Mouse (Mus musculus): Measurements from ENCODE around the gene Abcb5.
"Not testable (repeated sequence)": the region's sequence is repeated elsewhere in the genome, so short reads cannot be mapped to it uniquely, and the experiment has no call there.

Gene Abcb5

DNA sequence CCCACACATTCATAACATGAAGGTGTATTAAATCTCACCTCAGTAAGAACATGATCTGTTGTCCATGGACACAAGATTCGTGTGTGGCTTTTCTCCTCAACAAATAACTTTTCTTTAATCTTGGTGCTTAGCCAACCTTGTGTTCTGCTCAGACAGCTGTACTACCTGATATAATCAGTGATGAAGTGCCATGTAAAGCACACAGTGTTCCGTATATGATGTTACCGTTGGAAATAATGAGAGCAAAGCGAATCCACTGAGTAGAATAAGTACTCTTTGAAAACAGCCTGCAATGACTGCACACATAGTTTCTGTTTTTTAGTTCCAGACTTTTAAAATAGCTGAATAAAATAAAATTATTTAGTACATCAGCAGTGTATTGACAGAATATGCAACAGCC is at the start of gene Abcb5:
Gene Abcb5 (minus strand): TSS at position 101 of the 400 bp plus-strand sequence.
- no peak for DNase-seq

DNA sequence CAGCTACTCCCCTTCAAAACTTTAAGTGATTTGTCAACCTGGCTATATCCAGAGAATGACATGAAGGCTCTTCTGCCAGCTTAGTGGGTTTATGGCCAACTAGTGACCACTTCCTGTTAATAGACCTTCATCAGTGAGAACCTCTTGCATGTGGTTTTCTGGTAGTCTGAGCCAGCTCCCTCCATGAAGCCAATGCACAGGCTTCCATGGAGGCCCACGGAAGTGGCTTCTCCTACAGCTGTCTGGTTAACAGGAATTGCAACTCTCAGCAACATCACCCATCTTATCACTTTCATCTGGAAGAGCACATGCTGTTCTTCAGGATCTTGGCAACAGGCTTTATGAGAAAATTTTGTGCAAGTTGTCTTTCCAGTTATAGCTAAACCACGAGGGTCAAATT is 33.0 kb upstream of the Abcb5 start:
- no peak for DNase-seq

DNA sequence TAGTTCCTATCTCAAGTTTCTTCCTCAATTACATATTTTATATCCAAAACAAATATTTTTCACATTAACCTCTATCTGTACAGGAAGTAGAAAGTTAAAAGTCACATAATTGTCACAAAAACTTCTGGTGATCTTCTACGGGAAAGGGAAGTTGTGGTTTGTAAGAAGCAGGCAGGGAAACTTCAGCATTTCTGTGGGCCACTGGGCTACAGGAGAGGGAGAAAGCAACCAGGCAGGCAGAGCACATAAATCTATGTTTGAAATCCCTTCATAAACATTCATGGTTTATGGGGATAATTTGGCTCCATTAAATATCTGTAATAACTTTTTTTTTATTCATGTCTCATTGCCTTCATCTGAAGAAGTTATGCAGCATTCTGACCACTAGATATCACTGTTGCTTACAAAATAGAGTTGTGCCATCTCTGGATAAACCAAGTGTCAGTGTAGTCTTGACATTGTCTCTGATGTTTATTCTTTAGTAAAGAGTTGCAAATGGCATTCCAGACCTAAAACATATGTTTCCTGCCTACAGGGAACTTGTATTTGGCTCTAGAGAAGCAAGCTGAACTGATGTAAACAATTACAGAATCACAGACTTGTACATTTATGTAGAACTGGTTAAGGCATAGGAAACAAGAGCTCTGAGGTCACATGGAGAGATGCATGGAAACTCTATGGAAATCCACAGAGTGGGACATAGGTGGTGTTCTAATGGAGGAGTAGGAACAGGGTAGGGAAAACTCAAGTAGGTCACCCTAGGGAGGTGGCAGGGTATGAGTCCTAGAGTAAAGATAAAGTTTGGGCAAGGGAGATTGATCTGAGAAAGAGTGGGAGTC is 28.3 kb upstream of the Abcb5 start:
- peak in 1 of 2 experiments; percentile 23 for DNase-seq

DNA sequence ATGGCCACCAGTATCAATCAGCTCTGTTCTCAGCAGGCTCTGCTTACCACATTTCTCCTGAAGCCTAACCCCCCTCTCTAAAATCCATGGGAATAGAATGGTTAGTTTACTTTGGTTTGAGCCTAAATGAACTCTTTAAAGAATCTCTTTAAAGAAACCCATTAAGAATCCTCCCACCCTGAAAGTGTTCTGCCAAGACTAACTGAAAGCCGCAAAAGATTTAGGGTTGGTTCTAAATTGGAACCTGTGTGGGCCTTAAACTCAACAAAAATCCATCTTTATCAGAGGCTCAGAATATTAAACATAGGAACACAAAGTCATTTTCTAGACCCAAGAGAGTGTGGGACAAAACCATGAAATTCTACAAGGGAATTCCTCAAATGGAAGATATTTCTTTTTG is 18.6 kb upstream of the Abcb5 start:
- no peak for DNase-seq

DNA sequence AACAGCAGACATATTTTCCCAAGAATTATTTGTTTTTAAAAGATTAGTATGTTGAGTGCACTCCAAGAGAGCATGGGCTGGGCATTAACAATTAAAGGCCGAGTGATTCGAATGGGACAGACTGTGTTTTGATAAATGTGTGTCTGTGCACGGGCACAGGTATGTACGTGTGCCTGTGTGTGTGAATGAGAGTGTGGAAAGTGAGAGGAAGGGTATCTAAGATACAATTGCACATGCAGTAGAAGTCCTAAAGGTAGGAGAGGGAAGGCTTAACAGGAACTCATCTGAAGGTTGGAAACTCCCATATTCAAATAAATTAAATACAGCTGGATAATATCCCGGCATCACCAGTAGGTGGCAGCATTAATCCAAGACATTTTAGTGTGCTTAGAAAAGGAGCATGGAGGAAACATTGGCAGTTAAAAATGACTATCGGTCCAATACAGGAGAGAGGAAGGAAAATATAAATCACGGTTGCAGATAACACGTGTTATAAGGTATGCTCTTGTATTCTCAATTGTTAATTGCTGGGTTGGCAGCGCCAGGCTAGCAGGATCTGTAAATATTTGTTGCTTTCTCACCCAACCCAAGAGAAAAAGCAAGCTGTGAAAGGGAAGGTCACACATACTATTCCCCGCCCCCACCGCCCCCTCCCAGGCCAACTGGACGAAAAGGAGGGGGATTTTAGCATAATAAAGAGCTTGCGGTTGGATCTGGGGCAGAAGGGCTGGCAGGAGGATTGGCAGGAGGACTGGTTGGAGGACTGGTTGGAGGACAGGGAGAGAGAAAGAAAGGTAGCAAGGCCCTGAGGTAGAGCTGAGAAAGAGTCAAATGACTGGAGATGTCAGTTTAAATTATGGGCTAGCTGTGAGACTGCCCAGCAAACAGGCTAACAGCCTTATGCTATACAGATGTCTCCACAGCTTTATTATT is 35.6 kb downstream of the Abcb5 start:
- DNase-seq, result peak; percentile 79 to 87

DNA sequence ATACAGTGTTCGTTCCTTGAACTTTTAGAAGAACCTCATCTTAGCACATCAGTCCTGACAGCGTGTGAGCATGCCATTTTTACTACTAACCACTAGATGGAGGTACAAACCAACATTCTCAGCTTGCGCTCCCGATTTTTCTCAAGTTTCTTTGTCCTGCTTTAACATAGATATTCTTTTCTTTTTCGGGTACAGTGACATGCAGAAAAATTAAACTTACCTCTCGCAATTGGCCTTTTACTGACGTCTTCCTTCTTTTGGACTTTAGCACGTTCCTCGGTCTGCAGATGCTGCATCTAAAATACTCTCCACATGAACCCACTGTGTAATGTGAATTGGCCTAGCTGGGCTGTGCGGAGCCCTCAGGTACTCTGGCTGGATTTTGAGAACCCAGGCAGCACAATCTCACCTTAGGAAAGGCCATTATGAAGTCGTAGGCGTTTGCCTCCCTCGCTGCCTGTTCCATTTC is 39.4 kb downstream of the Abcb5 start:
- DNase-seq, result peak; percentile 18 to 35

DNA sequence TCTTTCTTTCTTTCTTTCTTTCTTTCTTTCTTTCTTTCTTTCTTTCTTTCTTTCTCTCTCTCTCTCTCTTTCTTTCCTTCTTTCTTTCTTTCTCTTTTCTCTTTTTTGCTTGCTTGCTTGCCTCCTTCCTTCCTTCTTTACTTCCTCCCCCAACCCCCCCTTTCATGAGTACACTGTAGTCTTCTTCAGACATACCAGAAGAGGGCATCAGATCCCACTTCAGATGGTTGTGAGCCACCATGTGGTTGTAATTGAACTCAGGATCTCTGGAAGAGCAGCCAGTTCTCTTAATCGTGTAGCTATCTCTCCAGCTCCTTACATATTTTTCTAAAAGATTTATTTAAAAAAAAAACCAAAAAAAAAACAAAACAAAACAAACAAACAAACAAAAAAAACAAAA is 42.3 kb downstream of the Abcb5 start:
- not testable (repeated sequence) for DNase-seq

DNA sequence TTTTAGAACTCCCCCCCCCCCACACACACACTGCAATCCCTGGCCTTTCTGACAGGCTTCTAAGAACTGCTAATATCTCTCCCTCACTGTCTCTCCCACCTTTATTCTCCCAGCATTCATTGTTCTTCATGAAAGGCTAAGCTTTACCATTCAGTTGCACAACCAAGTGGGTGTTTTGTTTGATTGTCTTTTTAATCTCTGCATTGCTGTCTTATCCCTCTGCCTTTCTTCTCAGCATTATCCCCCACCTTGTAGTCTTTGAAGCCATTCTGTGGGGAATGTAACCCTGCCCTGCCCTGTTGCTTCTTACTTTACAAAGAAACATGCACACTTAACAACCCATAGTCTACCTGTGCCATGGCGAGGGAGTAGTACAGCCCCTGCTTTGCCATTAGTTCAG is 48.5 kb downstream of the Abcb5 start:
- no peak for DNase-seq

DNA sequence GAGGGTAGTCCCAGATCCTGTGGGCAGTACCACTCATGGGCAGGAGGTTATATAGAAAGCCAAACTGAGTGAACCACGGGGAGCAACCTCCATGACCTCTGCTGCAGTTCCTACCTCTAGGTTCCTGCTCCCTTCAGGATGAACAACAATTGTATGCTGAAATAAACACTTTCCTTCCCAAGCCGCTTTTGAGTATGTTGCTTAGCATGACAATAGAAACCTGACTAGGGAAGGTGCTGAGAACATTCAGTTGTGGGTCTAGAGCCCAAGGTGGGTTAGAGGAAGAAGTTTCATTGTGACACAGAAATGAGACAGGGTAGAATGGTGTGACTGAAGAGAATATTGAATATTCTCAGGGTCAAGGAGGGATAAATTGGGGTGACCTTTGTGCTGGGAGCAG is 55.9 kb downstream of the Abcb5 start:
- DNase-seq, result no peak

DNA sequence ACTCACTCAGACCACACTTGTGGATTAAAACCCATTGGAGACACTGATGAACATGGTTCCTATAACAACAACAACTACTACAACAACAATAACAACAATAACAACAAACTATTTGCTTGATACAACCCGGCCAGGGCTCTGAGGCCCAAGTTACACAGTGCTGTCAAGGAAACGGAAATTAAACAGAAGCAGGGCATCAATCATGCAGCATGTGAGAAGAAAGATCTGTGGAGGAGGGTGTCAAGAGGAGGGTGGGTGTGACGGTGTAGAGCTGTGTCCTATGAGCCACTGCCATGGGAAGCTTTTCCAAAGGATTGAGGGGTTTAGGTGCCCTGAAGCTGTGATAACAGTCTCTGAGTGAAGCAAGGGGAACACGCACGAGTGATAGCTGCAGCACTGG is 64.0 kb downstream of the Abcb5 start:
- no peak for DNase-seq

DNA sequence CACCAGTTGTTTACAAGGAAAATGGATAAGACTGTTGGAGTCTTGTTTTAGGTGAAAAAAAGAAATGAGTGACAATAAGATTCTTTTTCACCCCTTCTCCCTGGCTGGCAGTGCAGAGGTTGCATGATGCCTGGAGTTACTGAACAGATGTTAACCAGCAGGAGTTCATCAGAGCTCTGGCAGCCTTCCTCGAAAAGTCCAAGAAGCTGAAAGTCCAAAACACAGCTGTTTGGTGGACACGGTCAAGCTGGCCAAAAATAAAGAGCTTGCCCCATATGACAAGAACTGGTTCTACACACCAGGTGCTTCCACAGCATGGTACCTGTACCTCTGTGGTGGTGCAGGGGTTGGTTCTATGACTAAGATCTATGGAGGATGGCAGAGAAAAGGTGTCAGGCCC is 78.3 kb downstream of the Abcb5 start:
- DNase-seq, result no peak

DNA sequence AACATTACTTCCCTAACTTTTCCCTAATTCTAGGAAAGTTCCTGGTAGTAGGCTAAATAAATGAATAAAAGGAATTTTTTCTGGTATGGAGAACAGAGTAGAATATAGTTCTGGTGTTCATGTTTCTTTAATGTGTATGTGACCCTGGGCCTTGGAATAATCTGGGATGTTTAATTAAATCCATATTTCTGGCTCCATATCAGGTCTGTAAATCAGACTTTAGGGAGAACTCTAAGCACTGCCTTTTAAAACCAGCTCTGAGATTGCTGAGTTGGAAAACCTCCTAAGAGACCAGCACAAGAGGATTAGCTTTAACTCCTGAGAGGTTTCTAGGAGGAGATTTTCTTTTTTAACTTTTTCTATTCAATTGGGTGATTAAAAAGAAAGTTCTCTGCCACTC is 83.4 kb downstream of the Abcb5 start:
- DNase-seq, result no peak

DNA sequence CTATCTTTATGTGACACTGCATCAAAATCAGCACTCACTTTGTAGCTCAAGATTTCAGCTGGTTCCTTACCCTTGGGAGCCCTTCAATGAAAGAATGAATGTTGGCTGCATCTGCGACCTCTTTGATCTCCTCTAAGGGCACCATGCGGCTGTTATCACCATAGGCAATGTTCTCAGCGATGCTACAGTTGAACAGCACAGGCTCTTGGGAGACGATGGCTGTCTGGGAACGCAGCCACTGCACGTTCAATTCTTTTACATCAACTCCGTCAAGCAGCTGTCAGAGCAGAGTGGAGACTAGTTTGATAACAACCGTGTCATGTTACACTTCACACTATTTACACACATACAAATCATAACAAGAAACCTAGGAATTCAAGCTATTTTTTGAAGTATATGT is 93.5 kb downstream of the Abcb5 start:
- DNase-seq, result no peak

DNA sequence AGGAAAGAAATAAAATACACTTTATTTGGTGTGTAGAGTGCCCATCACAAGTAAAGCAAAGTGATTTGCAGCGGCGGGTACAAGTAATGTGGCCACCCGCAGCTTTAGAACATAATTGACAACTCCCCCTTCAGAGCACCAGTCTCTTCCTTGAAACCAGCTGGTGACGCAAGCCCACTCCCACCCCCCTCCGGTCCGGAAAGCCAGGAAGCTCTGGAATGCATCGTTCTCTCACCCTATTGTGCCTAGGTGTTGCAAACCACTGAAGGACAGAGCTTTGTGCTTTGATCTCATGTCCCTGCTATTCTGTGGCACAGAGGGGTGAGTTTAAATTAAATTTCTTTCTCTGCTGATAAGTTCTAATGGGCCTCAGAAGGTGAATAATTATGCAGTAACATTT is 110.1 kb downstream of the Abcb5 start:
- DNase-seq, result peak in 1 of 2 experiments; percentile 4

DNA sequence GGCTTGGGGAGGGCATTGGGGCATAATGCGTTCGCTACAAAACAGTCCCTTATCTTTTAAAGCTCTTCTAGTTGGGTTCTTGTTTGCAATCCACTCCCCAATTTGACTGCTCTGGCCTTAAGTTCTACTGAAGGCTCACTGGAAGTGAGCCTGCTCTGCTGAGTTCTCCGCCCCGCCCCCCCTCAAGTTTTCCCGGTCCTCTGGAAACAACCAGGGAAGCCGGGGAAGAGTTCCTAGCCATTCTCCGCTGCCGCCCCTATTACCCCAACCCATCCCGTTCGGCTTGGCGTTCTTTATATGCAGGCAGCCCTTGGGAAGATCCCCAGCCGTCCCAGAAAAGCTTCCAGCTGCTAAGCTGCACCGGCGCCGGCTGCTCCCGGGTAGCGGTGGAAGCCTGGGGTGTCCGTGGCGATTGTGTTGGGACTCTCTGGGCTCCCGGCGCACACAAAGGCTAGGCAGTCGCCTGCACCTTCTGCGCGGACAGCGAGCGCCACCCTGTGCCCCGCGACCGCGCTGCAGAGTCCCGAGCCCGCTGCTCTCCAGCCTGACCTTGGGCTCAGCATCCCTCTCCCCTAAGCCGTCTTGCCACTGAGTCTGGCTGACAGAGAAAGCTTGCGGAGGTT is 111.3 kb downstream of the Abcb5 start:
- peak; percentile 83 to 87 for DNase-seq

DNA sequence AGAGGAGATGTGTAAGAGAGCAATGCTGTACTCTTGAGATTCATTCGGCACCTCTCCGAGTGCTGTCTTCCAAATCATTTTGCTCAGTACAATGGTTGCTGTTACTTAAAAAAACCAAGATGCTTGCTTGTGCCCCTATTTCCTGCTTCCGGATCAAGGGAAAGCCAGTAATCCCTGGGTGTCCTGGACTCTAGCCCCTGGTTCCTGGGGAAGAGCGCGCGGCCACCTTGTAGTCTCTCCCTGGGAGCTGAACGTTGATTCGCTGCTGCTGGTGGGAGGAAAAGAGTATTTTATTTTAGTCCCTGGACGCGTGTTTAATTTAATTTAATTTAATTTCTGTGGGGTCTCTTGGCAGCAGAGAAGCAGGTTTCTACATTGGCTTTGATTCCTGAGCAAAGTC is 111.8 kb downstream of the Abcb5 start:
- DNase-seq, result peak in 1 of 2 experiments; percentile 12

DNA sequence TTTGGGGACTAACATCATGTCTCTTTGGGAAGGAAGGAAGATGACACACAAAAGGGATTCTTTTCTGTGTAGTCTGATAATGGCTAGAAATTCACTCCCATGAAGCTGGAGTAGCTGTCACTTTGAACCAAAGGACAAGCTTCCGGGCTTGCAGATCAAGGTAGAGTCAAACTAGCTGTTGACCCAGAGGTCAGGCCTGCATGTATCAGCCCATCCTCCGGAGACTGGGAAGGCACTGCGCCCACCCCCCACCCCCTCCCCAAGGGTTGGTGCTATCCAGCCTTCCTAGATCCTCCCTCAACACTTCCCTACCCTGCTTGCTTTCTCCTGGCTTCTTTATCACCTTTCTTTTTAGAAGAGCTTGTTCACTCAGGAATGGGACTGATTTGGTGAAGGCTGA is 112.9 kb downstream of the Abcb5 start:
- no peak for DNase-seq

DNA sequence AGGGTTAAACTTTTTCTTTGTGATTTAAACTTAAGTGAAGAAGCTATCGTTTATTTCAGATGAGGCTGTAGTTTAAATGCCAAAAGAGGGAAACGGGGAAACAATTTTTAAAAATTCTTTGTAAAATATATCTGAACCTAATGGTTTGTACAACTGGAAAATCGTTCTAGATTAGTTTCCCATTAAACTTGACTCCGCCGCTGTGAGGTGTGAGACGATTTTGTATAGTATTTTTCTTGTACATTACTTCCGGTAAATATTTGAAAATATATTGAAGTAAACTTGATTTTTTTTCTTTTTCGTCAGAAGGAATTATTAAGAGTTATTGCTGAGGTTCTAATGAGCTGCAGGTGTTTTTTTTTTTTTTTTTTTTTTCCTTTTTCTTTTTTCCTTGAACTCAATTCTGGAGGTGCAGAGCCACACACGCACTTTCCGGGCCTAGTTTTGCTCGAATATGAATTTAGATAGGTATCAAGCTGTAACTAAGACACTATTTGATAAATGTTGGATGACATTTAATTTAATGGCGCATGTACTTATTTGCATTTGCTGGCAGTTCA is 115.3 kb downstream of the Abcb5 start:
- peak in 1 of 2 experiments; percentile 35 for DNase-seq

DNA sequence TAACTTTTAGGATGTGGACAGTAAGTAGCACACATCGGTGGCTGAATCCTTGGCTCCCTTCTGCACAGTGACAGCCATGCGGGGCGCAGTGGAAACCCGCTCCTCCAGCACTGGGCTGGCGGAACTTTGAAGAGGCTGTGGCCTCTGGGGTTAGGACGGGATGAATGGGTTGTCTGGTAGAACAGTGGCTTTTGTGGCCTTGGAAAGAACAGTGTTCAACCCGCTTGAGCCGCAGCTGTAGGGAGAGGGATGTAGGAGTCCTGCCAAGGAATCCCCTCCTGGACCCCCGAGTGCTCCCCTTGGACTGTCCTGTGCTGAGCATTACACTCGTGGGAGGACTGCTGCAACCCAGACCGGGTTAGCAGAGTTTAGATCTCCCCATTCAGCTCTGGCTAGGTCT is 116.2 kb downstream of the Abcb5 start:
- DNase-seq, result peak; percentile 26 to 43

DNA sequence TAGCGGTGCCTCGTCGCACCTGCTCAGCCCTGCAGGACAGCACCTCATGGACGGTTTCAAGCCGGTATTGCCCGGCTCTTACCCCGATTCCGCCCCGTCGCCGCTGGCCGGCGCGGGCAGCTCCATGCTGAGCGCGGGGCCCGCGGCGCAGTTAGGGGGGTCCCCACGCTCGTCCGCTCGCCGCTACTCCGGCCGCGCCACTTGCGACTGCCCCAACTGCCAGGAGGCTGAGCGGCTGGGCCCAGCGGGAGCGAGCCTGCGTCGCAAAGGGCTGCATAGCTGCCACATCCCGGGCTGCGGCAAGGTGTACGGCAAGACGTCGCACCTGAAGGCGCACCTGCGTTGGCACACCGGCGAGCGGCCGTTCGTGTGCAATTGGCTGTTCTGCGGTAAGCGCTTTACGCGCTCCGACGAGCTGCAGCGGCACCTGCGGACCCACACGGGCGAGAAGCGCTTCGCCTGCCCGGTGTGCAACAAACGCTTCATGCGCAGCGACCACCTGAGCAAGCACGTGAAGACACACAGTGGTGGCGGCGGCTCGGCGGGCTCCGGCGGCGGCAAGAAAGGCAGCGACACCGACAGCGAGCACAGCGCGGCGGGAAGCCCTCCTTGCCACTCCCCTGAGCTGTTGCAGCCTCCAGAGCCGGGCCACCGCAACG is 116.9 kb downstream of the Abcb5 start:
- peak; percentile 24 to 32 for DNase-seq

DNA sequence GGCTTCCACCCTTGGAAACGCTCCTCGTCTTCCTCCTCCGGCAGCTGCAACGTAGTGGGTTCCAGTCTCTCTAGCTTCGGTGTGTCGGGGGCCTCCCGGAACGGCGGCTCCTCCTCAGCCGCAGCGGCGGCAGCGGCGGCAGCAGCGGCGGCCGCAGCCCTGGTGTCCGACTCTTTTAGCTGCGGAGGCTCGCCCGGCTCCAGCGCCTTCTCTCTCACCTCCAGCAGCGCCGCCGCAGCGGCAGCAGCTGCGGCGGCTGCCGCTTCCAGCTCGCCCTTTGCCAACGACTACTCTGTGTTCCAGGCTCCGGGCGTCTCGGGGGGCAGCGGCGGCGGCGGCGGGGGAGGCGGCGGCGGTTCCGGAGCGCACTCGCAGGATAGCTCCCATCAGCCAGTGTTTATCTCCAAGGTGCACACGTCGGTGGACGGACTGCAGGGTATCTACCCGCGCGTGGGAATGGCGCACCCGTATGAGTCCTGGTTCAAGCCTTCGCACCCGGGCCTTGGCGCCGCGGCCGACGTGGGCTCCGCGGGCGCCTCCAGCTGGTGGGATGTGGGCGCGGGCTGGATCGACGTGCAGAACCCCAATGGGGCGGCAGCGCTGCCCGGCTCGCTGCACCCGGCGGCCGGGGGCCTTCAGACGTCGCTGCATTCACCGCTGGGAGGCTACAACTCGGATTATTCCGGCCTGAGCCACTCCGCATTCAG is 117.6 kb downstream of the Abcb5 start:
- peak; percentile 30 to 40 for DNase-seq

Data from cerebellum, postnatal 10 days (tissue).